Mouse (Mus musculus) kidney, embryonic 15.5 days (tissue): ENCODE measurements around the gene Map4k2. TPM values are rescaled to one million over a fixed set of nuclear protein-coding genes. Genes with fewer than 3 reads are reported as not detected.
A peak's percentile ranks its signal among the peaks of the same experiment; 100 is the strongest.

Experiments
- ATAC-seq: fragments of 200-750 bp; cut with Nextera tagmentation; replicated peaks from 2 replicates; pipeline ENCODE4 v1.8.0; 2017; ENCODE audit warnings: moderate TSS enrichment; ENCODE audit not compliant: low FRiP score
- H3K27ac ChIP-seq: fragments of 300-500 bp; sonication (generic); 2 replicates; pipeline ENCODE4 v1.5.1; 2015; ENCODE audit warnings: mild to moderate bottlenecking, inconsistent platforms
- H3K27me3 ChIP-seq: fragments of 300-500 bp; sonication (generic); 2 replicates; pipeline ENCODE4 v1.6.1; 2015; ENCODE audit warnings: inconsistent platforms
- H3K36me3 ChIP-seq: fragments of 300-500 bp; sonication (generic); 2 replicates; pipeline ENCODE4 v1.6.1; 2015; ENCODE audit warnings: inconsistent platforms
- H3K4me1 ChIP-seq: fragments of 300-500 bp; sonication (generic); 2 replicates; pipeline ENCODE4 v1.6.1; 2015; ENCODE audit warnings: inconsistent platforms
- H3K4me2 ChIP-seq: fragments of 300-500 bp; sonication (generic); 2 replicates; pipeline ENCODE4 v1.6.1; 2015; ENCODE audit warnings: moderate library complexity, mild to moderate bottlenecking, inconsistent platforms
- H3K4me3 ChIP-seq: fragments of 300-500 bp; sonication (generic); replicated peaks from 2 replicates; pipeline ENCODE4 v1.5.1; 2015; ENCODE audit warnings: mild to moderate bottlenecking, inconsistent platforms
- H3K9ac ChIP-seq: fragments of 300-500 bp; sonication (generic); 2 replicates; pipeline ENCODE4 v1.6.1; 2015; ENCODE audit warnings: mild to moderate bottlenecking, inconsistent platforms
- H3K9me3 ChIP-seq: fragments of 300-500 bp; sonication (generic); replicated peaks from 2 replicates; pipeline ENCODE4 v1.6.1; 2016; ENCODE audit warnings: inconsistent platforms
- WGBS: fragments of 180-500 bp; shearing (Covaris S2); methylation state at CpG from one replicate; pipeline ENCODE4 v1.1.7; 2015; ENCODE audit warnings: mixed read lengths; 5-methylcytosine and 5-hydroxymethylcytosine counted together
- polyA plus RNA-seq: library from polyadenylated mRNA; unstranded; fragments of >200 nt; fragmentation: Nextera tagmentation; extraction: Ambion mirVana; gene quantifications from 2 replicates; pipeline ENCODE4 v1.2.1, GENCODE M21; 2015

Map4k2 gene
- polyA plus RNA-seq, 1 experiment from 2014 or later = 21.9 TPM

GRCm38 (mm10) chr19:6374571-6374970 is 33.6 kb downstream of the Map4k2 start:
- ATAC-seq = no peak
- 92% methylated on average over 10 of the region's 10 CpGs for WGBS
- no peaks in the 10 kb centered on the region for H3K27me3 ChIP-seq

GRCm38 (mm10) chr19:6375423-6376254 is 34.7 kb downstream of the Map4k2 start:
- H3K4me1 ChIP-seq = no peaks in the 10 kb centered on the region
- no peak overlapping the region for H3K27ac ChIP-seq
- ATAC-seq = peak; percentile 47
- no peak overlapping the region for H3K4me3 ChIP-seq
- H3K9ac ChIP-seq = no peak overlapping the region
- H3K36me3 ChIP-seq = peaks cover 94% of the 10 kb centered on the region
- no peak overlapping the region for H3K4me2 ChIP-seq
- WGBS = 94% methylated on average over 40 of the region's 42 CpGs
- H3K9me3 ChIP-seq = no peaks in the 10 kb centered on the region
- no peaks in the 10 kb centered on the region for H3K27me3 ChIP-seq

More at GRCm38 (mm10) chr19:6374571-6374970, 33.6 kb downstream of the Map4k2 start:
- Histone ChIP-seq H3K9me3 (no peaks in the 10 kb centered on the region), H3K4me3 (no peak overlapping the region), H3K9ac (no peak overlapping the region), H3K36me3 (peaks cover 100% of the 10 kb centered on the region), H3K27ac (no peak overlapping the region), H3K4me2 (no peak overlapping the region), H3K4me1 (no peaks in the 10 kb centered on the region)

DNA sequence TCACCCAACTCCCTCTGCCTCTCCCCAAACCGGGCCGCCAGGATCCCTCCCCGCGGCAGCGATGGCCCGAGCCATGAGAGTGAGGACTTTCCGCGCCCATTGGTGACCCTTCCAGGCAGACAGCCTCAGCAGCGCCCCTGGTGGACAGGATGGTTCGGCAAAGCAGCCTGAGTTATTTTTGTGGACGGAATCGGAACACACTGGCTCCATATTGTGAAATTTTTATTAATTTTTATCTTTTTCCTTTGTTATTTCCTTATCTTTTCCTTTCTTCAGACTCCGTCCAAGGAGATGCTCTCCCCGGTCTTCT is 35.3 kb downstream of the Map4k2 start:
- Histone ChIP-seq H3K9me3 (no peaks in the 10 kb centered on the region), H3K27ac (no peak overlapping the region), H3K36me3 (peaks cover 88% of the 10 kb centered on the region), H3K27me3 (no peaks in the 10 kb centered on the region), H3K4me2 (no peak overlapping the region), H3K4me3 (no peak overlapping the region), H3K9ac (no peak overlapping the region), H3K4me1 (no peaks in the 10 kb centered on the region)
- ATAC-seq = no peak
- WGBS = 80% methylated on average over 14 of the region's 14 CpGs

- no peaks in the 10 kb centered on the region for H3K4me1 ChIP-seq
- no peak overlapping the region for H3K9ac ChIP-seq
- no peak for ATAC-seq
- H3K4me3 ChIP-seq = no peak overlapping the region
- H3K27me3 ChIP-seq = no peaks in the 10 kb centered on the region
- 90% methylated on average over 2 of the region's 2 CpGs for WGBS
- no peak overlapping the region for H3K27ac ChIP-seq
- peaks cover 84% of the 10 kb centered on the region for H3K36me3 ChIP-seq
- no peak overlapping the region for H3K4me2 ChIP-seq
- no peaks in the 10 kb centered on the region for H3K9me3 ChIP-seq
Measured at GRCm38 (mm10) chr19:6376643-6377042, 35.7 kb downstream of the Map4k2 start.

DNA sequence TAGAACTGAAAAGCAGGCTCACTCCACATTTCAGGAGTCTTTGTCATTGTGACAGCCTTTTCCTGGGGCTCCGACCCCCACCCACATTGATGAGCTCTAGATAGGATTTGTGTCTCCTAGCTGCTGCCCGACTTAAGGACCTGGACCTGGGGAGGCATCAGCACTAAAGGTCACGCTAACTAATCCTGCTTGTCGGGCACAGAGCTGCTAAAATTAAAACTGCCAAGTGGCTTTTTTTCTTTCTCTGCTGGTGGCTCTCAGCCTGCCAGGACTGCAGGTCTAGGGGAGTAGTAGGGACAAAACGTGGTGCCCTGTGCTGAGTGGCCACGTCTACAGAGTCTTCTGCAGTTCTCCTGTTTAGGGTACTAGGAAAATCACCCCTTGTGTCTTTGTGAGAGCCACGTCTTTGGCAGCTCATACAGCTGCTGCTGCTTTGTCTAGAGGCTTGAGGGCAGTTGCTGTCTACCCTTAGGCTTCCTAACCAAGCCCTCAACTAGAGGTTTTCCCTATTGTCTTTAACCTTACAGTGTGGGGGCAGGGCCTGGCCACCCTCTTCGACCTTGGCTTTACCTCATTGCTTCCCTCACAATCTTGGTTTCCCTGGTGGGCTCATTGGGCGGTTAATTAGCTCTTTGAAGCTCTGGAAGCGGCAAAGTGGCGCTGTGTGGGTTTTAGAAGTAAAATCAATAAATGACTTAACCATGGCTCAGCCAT is 36.5 kb downstream of the Map4k2 start:
- peaks cover 75% of the 10 kb centered on the region for H3K36me3 ChIP-seq
- H3K27ac ChIP-seq = no peak overlapping the region
- no peak overlapping the region for H3K4me3 ChIP-seq
- 0 out of 2 replicates have a peak, but pooled peaks cover 2% of the 10 kb centered on the region for H3K4me1 ChIP-seq
- H3K27me3 ChIP-seq = no peaks in the 10 kb centered on the region
- no peak for ATAC-seq
- H3K9me3 ChIP-seq = no peaks in the 10 kb centered on the region
- no peak overlapping the region for H3K4me2 ChIP-seq
- 74% methylated on average over 11 of the region's 11 CpGs for WGBS
- no peak overlapping the region for H3K9ac ChIP-seq

DNA sequence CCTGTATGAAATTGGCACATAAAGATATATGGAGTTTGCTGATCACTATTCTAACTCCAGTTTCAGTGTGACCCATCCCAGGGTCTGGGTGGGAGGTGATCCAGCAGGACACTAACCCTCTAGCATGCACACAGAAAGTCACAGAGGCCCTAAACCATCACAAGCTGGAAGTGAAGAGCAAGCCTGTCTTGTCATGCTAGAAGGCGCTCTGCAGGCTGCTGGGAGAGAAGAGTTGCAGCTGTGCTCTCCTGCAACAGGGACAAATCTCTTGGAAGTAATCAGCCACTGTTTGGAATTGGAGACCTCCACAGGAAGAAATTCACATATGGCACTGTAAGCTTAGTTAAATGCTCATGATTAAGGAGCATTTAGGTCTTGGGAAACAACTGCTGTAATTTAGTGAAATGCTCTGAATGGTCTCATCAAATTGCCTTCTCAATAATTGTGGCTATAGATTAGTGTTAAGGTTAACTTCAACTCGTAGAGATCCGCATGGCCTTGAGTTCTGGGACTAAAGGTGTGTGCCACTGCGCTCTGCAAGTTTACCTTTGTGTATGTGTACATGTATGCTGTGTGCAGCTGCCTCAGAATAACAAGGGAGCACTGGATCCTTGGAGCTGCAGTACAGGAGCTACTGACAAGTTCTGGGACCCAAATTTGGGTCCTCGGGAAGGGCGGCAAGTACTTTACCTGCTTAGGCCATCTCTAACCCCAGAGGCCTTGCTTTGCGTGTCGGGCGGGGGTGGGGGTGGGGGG is 39.7 kb downstream of the Map4k2 start:
- no peaks in the 10 kb centered on the region for H3K9me3 ChIP-seq
- H3K4me3 ChIP-seq = no peak overlapping the region
- 90% methylated on average over 9 of the region's 9 CpGs for WGBS
- no peak overlapping the region for H3K9ac ChIP-seq
- H3K4me1 ChIP-seq = peaks cover 33% of the 10 kb centered on the region
- 0 out of 2 replicates have a peak overlapping the region, but pooled peaks have one; percentile 42 for H3K27ac ChIP-seq
- H3K27me3 ChIP-seq = no peaks in the 10 kb centered on the region
- H3K4me2 ChIP-seq = no peak overlapping the region
- ATAC-seq = no peak
- peaks cover 44% of the 10 kb centered on the region for H3K36me3 ChIP-seq

DNA sequence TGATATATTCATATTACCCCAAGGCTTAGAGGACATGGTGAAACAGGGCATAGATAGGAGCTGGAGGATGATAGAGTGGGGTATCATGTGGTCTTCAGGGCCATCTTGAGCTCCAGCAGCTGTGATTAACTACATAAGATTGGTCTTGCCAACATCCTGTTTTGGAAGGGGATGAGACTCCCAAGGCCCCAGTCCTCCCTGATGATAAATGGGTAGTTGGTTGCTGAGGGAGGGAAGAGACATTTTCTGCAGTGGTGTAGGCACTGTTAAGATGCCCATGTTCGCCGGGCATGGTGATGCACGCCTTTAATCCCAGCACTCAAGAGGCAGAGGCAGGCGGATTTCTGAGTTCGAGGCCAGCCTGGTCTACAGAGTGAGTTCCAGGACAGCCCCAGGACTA is 40.3 kb downstream of the Map4k2 start:
- no peaks in the 10 kb centered on the region for H3K27me3 ChIP-seq
- no peak overlapping the region for H3K4me2 ChIP-seq
- H3K9me3 ChIP-seq = no peaks in the 10 kb centered on the region
- ATAC-seq = no peak
- no peak overlapping the region for H3K4me3 ChIP-seq
- H3K9ac ChIP-seq = no peak overlapping the region
- no peak overlapping the region for H3K27ac ChIP-seq
- peaks cover 38% of the 10 kb centered on the region for H3K36me3 ChIP-seq
- peaks cover 39% of the 10 kb centered on the region for H3K4me1 ChIP-seq
- 96% methylated on average over 5 of the region's 5 CpGs for WGBS

GRCm38 (mm10) chr19:6382323-6382924 is 41.5 kb downstream of the Map4k2 start:
- no peak for ATAC-seq
- 73% methylated on average over 4 of the region's 4 CpGs for WGBS
- no peaks in the 10 kb centered on the region for H3K9me3 ChIP-seq
- H3K9ac ChIP-seq = no peak overlapping the region
- H3K4me1 ChIP-seq = peaks cover 48% of the 10 kb centered on the region
- no peak overlapping the region for H3K4me2 ChIP-seq
- no peak overlapping the region for H3K4me3 ChIP-seq
- peak overlapping the region; percentile 87; the same call in 1 of the 2 replicates for H3K27ac ChIP-seq
- peaks cover 26% of the 10 kb centered on the region for H3K36me3 ChIP-seq
- no peaks in the 10 kb centered on the region for H3K27me3 ChIP-seq

DNA sequence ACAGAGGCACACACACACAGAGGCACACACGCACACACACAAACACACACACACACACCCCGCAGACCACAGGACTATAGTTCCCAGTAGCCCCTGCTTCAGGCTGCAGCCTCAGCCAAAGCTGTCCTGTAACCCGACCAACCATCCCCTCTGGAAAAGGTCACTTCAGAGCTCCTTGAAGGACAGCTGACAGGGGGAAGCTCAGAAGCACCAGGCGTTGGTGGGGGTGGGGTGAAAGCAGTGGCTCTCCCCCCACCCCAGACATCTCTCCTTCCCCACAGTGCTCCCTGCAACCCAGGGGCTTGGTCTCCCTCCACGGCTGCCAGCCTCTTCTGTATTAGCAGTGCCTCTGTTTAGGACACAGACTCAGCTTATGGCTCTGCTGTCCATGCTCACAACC is 42.5 kb downstream of the Map4k2 start:
- WGBS = 29% methylated on average over 5 of the region's 5 CpGs
- no peak overlapping the region for H3K4me2 ChIP-seq
- H3K27me3 ChIP-seq = no peaks in the 10 kb centered on the region
- peaks cover 50% of the 10 kb centered on the region for H3K4me1 ChIP-seq
- H3K9me3 ChIP-seq = no peaks in the 10 kb centered on the region
- ATAC-seq = peak; percentile 20; the same call in 1 of the 2 replicates
- H3K4me3 ChIP-seq = no peak overlapping the region
- H3K27ac ChIP-seq = peak overlapping the region; percentile 87
- H3K9ac ChIP-seq = no peak overlapping the region
- peaks cover 15% of the 10 kb centered on the region for H3K36me3 ChIP-seq

GRCm38 (mm10) chr19:6384128-6384527 is 43.2 kb downstream of the Map4k2 start, which contains the start of gene Pygm:
Pygm (plus strand) TSS chr19:6384399.
- H3K27me3 ChIP-seq = no peaks in the 10 kb centered on the region
- H3K9me3 ChIP-seq = no peaks in the 10 kb centered on the region
- H3K4me2 ChIP-seq = peak within 1 kb of the TSS; percentile 44
- peak within 1 kb of the TSS; percentile 21 for H3K9ac ChIP-seq
- peak within 1 kb of the TSS; percentile 87 for H3K27ac ChIP-seq
- 7% methylated on average over 7 of the region's 7 CpGs for WGBS
- peaks cover 56% of the 10 kb centered on the region for H3K4me1 ChIP-seq
- ATAC-seq = peak; percentile 63
- peaks cover 9% of the 10 kb centered on the region for H3K36me3 ChIP-seq
- peak within 1 kb of the TSS; percentile 5 for H3K4me3 ChIP-seq

DNA sequence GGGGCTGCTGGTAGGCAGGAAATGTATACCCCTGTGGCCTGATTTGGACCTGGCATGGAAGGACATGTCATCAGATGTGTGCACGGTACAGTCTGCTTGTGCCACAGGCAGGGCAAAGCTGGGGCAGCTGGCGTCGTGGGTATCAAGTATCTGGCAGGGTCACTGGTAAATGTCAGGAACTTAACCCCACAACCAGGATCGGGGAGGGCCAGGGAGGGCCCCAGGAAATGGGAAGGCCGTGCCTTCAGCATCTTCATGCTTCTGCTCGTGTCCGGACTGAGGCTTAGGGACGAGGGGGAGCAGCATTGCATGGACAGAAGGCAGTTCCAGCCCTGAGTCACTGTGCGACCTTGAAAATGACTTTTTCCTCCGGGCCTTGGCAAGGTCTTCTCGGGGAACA is 44.0 kb downstream of the Map4k2 start:
- no peaks in the 10 kb centered on the region for H3K27me3 ChIP-seq
- H3K9me3 ChIP-seq = no peaks in the 10 kb centered on the region
- 45% methylated on average over 11 of the region's 11 CpGs for WGBS
- H3K4me3 ChIP-seq = peak overlapping the region; percentile 5
- H3K27ac ChIP-seq = peak overlapping the region; percentile 87
- peaks cover 65% of the 10 kb centered on the region for H3K4me1 ChIP-seq
- H3K4me2 ChIP-seq = peak overlapping the region; percentile 44
- no peak for ATAC-seq
- peak overlapping the region; percentile 21 for H3K9ac ChIP-seq
- peaks cover under 1% of the 10 kb centered on the region; the same call in 1 of the 2 replicates for H3K36me3 ChIP-seq
